In genomic region chr13:23620056-23620732, GRCm38 (mm10) we compare ENCODE assay signal across 8 mouse cellular contexts. TPM values are rescaled to one million over a fixed set of nuclear protein-coding genes. Genes with fewer than 3 reads are reported as not detected.
DNase-seq lines count a peak whose midpoint lies in the region; ATAC-seq and TF ChIP-seq lines count a peak whose summit lies in the region.

No protein-coding gene starts in this region.

- H3K36me3 ChIP-seq in hindbrain, embryonic 15.5 days, result no peaks in the 10 kb centered on the region
- H3K36me3 ChIP-seq in myocyte (ENCODE audit: control insufficient read depth, insufficient read depth), result no peaks in the 10 kb centered on the region

- no peaks in the 10 kb centered on the region for H3K27me3 ChIP-seq in hindbrain, embryonic 15.5 days
- no peaks in the 10 kb centered on the region for H3K27me3 ChIP-seq in myocyte (ENCODE audit: control insufficient read depth, insufficient read depth, insufficient read length)

- DNase-seq in cerebellum, adult 11 months, result peak; percentile 9
- no peak for DNase-seq in cerebellum, postnatal 4 days (ENCODE audit: low spot score in 2 of 2)
- peak; percentile 1 for DNase-seq in retina, postnatal 1 day
- DNase-seq in retina, embryonic 14.5 days (ENCODE audit: low spot score), result no peak
- no peak for DNase-seq in gastrocnemius, postnatal 10 days
- DNase-seq in ovary, postnatal 10 days (ENCODE audit: low spot score), result no peak

- no peak overlapping the region for H3ac ChIP-seq in myocyte (ENCODE audit: control insufficient read depth, insufficient read length)

- no peaks in the 10 kb centered on the region for H3K79me2 ChIP-seq in myocyte (ENCODE audit: control insufficient read depth, insufficient read depth)

- H3K4me2 ChIP-seq in hindbrain, embryonic 15.5 days, result peak overlapping the region; percentile 99
- peak overlapping the region; percentile 93 for H3K4me2 ChIP-seq in myocyte (ENCODE audit: low read depth)

- TF ChIP-seq POLR2A in myocyte (IDR thresholded peaks at IDR 0.05; ENCODE audit: insufficient read length, low read depth), result no peak

- peak overlapping the region; percentile 86 for H3K9ac ChIP-seq in hindbrain, embryonic 15.5 days

- H3K9me3 ChIP-seq in hindbrain, embryonic 15.5 days, result no peaks in the 10 kb centered on the region

- H3K27ac ChIP-seq in hindbrain, embryonic 15.5 days (replicated peaks), result peak overlapping the region; percentile 95

- no peak for ATAC-seq in hindbrain, embryonic 15.5 days (ENCODE audit: low FRiP score, low read depth)

- H3K4me1 ChIP-seq in hindbrain, embryonic 15.5 days (replicated peaks), result peaks cover 22% of the 10 kb centered on the region

- WGBS in hindbrain, embryonic 15.5 days, result 54% methylated on average over 12 of the region's 12 CpGs

- peak overlapping the region; percentile 70 for H3K4me3 ChIP-seq in hindbrain, embryonic 15.5 days
- peak overlapping the region; percentile 87 for H3K4me3 ChIP-seq in myocyte

TF ChIP-seq in myocyte, 11 proteins besides CTCF, POLR2A, EP300 and RAD21:
- TF ChIP-seq USF1 (IDR thresholded peaks at IDR 0.05; ENCODE audit: low read depth), result no peak
- no peak for TF ChIP-seq MAX (IDR thresholded peaks at IDR 0.05; ENCODE audit: low read depth)
- TF ChIP-seq POLR2AphosphoS2 (IDR thresholded peaks at IDR 0.05; ENCODE audit: insufficient read length, low read depth), result no peak

RNA-seq across cellular contexts. Expression of gene Hist1h2be, which starts 0.7 kb away (rescaled TPM):
- polyA plus RNA-seq in hindbrain, embryonic 15.5 days (2015; fragmentation: Nextera tagmentation; extraction: Ambion mirVana), result 1.5 and 1.7 TPM in 2 replicates
- polyA plus RNA-seq in myocyte (2012; fragmentation: generic; extraction: Trizol), result 4.3 TPM
- 10 to 100 TPM; 36.6 to 38.0 TPM for total RNA-seq in gastrocnemius, postnatal 10 days (2021)

RNA-seq across cellular contexts. Expression of gene Hist1h1e, which starts 2.2 kb away (rescaled TPM):
- polyA plus RNA-seq in hindbrain, embryonic 15.5 days (2015; fragmentation: Nextera tagmentation; extraction: Ambion mirVana), result 4.8 and 8.8 TPM in 2 replicates
- polyA plus RNA-seq in myocyte (2012; fragmentation: generic; extraction: Trizol), result 4.7 TPM
- 100 to 1,000 TPM; 182 to 186 TPM for total RNA-seq in gastrocnemius, postnatal 10 days (2021)

RNA-seq across cellular contexts. Expression of gene Hist1h4d, which starts 38.8 kb away (rescaled TPM):
- 35.1 and 51.2 TPM in 2 replicates for polyA plus RNA-seq in hindbrain, embryonic 15.5 days (2015; fragmentation: Nextera tagmentation; extraction: Ambion mirVana)
- polyA plus RNA-seq in myocyte (2012; fragmentation: generic; extraction: Trizol), result 1.8 TPM
- total RNA-seq in gastrocnemius, postnatal 10 days (2021), result 100 to 1,000 TPM; 165 to 171 TPM

RNA-seq across cellular contexts. Expression of gene Hist1h3d, which starts 44.6 kb away (rescaled TPM):
- 1.2 and 2.0 TPM in 2 replicates for polyA plus RNA-seq in hindbrain, embryonic 15.5 days (2015; fragmentation: Nextera tagmentation; extraction: Ambion mirVana)
- 2.5 TPM for polyA plus RNA-seq in myocyte (2012; fragmentation: generic; extraction: Trizol)
- total RNA-seq in gastrocnemius, postnatal 10 days (2021), result 10 to 100 TPM; 25.8 to 30.6 TPM

RNA-seq across cellular contexts. Expression of gene Hist1h2ad, which starts 46.0 kb away (rescaled TPM):
- polyA plus RNA-seq in hindbrain, embryonic 15.5 days (2015; fragmentation: Nextera tagmentation; extraction: Ambion mirVana), result not detected in 2 replicates
- 1.6 TPM for polyA plus RNA-seq in myocyte (2012; fragmentation: generic; extraction: Trizol)
- total RNA-seq in gastrocnemius, postnatal 10 days (2021), result 10 to 100 TPM; 16.0 to 20.6 TPM

Comparison
In these comparisons a context has a peak if more than half of its experiments do, and no peak if none do; other contexts are left out.
1. DNase-seq: peak in cerebellum, adult 11 months (single experiment) and retina, postnatal 1 day (single experiment); none in cerebellum, postnatal 4 days (0 of 2), retina, embryonic 14.5 days (single experiment), gastrocnemius, postnatal 10 days (single experiment) and ovary, postnatal 10 days (single experiment).
2. RNA of gene Hist1h4d, which starts 38.8 kb away (polyA plus RNA-seq): 35.1 to 51.2 TPM in hindbrain, embryonic 15.5 days; 1.8 TPM in myocyte (single experiment); every median in the first group is over 10 times any median in the second.